Mouse (Mus musculus) bone marrow macrophage, adult 2 months (primary cell): ENCODE measurements around the gene Lig3.

Experiments used
- CTCF ChIP-seq: IDR thresholded peaks from 2 replicates; pipeline ENCODE4 v1.5.1; 2012; ENCODE audit warnings: low read depth, mild to moderate bottlenecking, low read length, moderate library complexity
- POLR2A ChIP-seq: IDR thresholded peaks from 2 replicates; pipeline ENCODE4 v1.6.1; 2012; ENCODE audit warnings: mild to moderate bottlenecking, low read depth, low read length, borderline replicate concordance

GRCm38 (mm10) chr11:82833929-82834328, 53.0 kb downstream of the Lig3 start:
- TF ChIP-seq CTCF, result no peak
- TF ChIP-seq POLR2A, result no peak
